Mouse (Mus musculus) right cerebral cortex, adult 2 months (tissue): ENCODE results near the gene Ebf3.

ENCODE experiments used
- DNase-seq, 2 experiments: peaks; one replicate each; pipeline ENCODE4 v3.0.0; 2021 to 2022; ENCODE audit warnings: low spot score in 2 of 2

Gene Ebf3

DNA sequence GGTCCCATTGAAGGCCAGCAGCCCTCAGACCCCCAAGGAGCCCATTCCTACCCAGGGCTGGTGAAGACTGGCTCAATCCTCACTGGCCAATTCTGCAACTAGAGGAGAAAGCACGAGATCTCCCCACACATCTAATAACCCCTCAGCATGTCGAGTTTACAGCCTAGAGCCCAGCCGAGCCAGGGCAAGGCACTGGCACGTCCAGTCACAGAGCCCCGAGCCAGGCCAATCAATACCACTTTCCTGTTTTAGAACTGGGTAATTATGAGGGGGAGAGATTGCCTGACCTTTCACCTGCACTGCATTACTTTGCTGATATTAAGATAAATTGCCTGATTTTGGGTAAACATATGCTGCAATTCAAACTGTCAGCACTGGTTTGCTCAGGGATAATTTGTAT is 105.7 kb downstream of the Ebf3 start:
- no peak for DNase-seq

DNA sequence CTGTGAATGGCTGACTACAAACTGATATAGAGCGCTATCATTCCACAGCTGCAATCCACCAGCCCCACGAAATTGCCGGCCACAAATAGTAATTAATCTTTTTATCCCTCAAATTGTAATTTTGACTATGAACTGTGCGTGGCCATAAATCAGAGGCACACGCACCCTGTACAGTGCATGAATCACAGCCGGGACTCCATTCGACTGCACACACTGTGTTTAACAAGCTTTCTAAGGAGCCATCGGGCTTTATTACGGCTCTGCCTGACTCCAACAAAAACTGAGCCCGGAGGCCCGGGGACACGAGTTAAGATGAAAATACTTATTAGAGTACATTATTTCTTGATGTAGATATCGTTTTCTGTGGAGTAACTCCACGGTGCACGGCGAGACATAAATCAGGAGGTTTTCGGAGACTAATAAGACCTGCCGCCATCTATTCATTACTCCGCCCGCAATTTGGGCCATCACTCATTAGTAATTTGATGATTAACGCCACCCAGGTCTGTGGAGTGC is 107.4 kb downstream of the Ebf3 start:
- DNase-seq: no peak

DNA sequence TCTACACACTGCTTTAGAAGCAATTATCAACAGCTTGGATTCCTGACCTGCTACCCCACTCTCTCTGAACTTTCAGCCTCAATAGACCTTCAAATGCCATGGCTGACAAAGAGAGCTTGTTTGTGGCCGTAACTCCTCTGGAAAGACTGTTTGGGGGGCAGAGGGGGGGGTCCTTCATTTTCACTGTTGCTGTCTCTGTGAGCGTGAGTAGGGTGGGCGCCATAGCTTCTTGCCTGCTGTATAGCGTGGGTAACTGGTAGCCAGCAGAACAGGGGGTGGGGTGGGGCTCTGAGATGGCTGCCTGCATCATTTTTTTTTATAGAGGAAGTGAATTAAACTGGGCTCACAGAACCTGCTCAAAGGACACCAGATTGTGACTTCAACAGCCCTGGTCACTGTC is 114.7 kb downstream of the Ebf3 start:
- DNase-seq: no peak

DNA sequence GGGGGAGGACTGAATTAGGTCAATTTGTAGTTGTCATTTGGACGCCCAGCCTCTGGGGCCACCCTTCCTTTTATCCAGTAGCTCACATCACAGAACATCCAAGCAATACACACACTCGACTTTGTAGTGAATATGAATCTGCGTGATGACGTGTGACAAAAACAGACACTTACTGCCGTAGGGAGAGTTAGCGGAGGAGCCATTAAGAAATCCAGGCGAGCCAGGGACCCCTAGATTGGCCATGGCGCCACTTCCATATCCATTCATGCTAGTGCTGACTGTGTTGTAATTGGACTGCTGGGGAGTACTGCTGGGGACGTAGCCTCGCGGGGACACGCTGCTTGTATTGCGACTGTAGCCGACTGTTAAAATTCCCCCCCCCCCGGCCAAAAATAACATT is 115.3 kb downstream of the Ebf3 start:
- DNase-seq: no peak

DNA sequence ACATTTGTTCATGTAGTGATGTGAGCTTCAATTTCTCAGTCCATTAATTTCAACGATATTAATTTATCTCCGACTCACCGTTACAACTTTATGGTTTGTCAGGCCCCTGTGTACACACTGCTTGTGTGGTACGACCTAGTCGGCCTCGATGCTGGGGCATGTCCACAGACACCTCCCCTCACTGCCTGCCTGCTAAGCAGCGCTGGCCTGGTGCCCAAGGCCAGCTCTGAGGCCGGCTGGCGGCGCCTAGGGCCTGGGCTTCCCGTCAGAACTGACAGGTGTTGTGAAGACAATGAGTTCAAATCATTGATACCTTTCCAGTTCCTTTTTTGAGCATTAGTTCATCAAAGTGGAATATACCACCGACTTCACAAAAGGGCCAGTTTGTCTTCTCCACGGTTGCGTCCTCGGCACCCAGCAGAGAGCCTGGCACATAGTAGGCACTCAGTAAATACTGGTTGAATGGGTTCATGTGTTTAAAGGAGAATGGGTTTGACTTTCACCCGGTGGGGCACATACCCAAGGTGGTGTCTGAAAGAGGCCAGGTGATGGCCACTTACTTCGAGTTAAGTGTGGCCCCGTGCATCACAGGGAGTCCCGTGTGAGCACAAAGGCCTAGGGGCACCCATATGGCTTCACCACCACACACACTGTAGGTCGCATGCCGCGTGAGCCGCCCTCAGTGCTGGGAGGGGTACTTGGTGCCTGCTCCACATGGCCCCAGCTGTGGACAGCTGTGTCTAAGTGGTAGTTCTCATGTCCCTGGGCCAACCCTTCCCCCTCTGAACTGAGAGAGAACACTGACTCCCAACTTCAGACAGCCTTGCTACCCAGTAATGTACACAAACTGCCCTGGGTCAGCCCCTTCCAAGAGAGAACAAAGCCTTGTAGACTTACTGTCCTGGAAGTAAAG is 116.9 kb downstream of the Ebf3 start:
- no peak for DNase-seq

DNA sequence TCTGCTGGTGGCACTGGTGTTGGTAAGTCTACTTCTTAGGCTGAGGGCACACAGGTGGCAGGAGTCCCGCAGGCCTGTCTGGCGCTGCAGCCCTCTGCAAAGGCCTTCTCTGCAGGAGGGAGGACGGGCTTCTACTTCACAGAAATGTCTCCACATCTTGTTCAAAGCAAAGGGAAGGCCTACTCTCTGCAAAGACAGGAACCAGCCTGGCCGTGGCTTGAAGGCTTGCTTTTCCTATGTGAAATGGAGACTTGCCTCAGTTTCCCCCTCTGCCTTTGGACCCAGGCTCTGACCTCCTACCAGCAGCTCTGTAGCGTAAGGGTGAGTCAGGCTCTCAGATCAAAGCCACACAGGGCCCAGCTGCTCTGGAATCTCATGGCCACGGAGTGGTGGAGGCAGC is 117.7 kb downstream of the Ebf3 start:
- DNase-seq: no peak

DNA sequence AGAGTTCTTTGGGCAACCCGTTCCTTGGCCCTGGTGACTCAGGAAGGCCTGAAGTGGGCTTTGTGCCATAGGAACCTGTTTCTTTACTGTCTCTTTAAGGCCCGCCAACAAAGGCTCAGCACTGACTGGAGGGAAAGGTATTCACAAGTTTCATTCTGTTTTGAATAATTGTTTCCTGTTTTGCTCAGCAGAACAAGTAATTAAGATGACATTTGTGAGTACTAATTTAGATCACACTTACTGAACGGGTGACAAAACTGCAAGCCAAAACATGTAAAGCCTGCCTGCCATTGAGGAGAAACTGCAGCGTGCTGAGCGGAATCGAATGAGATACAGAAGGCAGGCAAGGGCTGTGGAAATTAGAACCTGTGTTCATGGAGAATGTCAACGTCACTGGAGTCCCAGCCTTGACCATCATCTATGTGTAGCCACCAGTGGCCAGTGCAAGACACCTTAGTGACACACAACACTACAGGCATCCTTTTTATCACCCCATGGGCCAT is 121.4 kb downstream of the Ebf3 start:
- DNase-seq: no peak

DNA sequence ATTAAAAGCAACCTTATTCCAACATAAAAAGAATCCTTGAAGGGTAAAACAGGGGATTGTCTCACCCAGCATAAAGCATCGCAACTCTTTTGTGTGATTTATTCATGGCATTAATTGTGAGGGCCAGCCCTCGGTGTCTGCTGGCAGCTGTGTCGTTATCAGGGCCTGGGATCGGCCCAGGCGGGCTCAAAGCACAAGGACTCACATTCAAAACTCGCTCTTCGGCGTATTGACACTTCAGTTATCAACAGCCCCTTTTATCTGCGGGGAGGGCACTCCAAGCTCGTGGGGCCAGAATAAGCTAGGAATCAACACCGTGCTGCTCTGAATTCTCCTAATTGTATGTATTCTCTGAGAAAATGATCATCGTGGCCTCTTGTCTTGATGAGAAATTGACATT is 122.4 kb downstream of the Ebf3 start:
- DNase-seq: no peak

DNA sequence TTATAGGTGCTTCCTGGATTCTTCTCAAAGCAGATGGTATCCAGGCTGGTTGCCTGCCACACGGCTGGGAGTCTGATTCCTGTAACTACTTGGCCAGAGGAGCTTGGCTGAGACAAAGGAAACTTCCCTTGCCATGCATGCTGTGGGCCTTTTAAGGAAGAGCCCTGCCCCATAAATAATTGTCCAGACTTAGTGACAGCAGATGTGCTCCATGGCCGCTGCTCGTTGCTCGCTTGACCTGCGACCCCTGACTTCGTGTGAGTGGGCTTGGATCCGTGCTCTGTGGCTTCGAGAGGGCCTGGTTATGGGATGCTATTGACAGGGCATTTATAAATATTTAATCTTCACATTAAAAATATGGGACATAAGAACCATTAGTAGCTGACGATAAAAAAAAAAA is 142.0 kb downstream of the Ebf3 start:
- DNase-seq: no peak

DNA sequence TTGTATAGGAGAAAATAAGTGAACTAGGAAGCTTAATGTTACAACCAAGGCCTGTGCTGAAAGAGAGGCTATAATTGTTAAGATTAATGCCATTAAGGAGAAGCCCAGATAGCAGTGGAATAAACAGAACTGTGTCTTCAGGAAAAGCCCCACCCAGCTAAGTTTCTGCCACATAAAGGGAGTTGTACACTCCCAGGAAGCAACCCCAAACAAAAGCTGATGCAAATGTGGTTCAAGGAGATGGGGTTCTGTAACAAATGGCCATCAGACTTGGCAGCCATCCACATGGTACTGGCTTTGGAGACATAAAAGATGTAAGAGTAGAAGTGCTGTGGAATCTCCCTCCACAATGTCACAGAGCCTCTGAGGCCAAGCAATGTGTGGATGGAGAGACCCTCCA is 155.2 kb downstream of the Ebf3 start:
- DNase-seq: no peak

DNA sequence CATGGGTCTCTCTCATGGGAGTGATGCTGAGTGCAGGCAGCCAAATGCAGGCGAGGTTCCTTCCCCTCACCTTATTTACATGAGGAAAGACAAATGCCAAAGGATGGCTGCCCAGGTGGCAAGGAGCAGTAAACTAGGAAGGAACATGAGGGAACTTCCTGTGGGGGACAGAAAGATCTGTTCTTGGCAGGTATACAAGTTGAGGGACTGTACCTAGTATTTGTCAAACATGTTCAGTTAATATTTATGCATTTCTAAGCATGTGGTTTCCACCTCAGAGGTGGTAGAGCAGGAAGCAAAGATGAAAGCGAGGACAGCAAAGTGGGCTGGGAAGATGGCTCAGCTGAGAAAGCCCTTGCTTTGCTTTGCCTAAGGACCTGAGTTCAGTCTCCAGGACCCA is 159.6 kb downstream of the Ebf3 start:
- DNase-seq: no peak

DNA sequence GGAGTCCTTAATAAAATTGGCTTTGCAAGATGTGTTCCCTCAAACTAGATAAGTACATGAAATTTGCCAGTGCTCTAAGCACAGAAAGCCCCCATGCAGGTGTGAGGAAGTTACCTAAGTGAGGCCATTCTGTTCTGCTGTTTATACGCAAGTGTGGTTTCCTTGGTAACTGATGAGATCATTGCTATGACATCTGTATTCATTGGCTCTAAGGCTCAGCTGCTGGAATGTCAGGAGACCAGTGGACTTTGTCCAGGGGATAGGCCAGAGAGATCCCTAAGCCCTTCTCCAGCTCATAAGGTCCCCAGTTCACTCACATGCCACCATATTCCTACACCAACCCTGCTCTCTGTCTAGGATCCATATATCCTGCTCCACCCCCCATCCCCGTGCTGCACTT is 162.4 kb downstream of the Ebf3 start:
- no peak for DNase-seq

DNA sequence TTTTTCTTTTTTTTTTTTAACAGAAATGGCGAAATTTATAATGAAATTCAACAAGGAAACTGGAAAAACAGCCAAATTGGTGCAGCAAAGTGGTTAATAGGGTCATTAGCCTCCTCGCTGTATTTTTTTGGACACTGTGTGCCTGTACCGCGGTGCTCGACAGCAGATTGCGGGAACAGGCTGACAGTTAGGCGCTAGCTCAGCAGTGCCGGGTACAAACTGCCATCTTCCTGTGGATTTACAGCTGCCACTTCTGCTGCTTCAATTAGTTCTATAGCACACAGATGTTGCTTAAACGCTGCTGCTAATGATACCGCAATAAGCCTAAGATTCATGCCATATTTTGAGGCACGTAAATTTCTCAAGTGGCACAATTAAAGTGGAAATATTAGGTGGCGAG is 167.1 kb downstream of the Ebf3 start:
- no peak for DNase-seq
